Mouse (Mus musculus) lung, postnatal 4 days (tissue): ENCODE measurements at regions not wholly inside any gene's neighbourhood (a gene's known extent, or its start where the extent isn't known, plus 50 kb on each side); places are given as distances from the start of the nearest gene placed in this dataset.

Experiments
- DNase-seq, 2 experiments: peaks; one replicate each; pipeline ENCODE4 v3.0.0; 2021

GRCm38 (mm10) chr2:19714025-19714424, 56.5 kb downstream of the Otud1 start:
- no peak for DNase-seq

- DNase-seq, result peak; percentile 52 to 76
Measured at GRCm38 (mm10) chr2:19715564-19716238, 58.1 kb downstream of the Otud1 start.

- DNase-seq, result no peak
Measured at GRCm38 (mm10) chr2:19716388-19716787, 58.8 kb downstream of the Otud1 start.

- no peak for DNase-seq
Measured at GRCm38 (mm10) chr2:19726085-19726484, 68.5 kb downstream of the Otud1 start.

GRCm38 (mm10) chr2:19726904-19727303, 69.4 kb downstream of the Otud1 start:
- DNase-seq, result peak; percentile 57 to 68

- no peak for DNase-seq
Measured at GRCm38 (mm10) chr2:19732922-19733859, 75.6 kb downstream of the Otud1 start.

- no peak for DNase-seq
Measured at GRCm38 (mm10) chr2:19734164-19734870, 76.8 kb downstream of the Otud1 start.

GRCm38 (mm10) chr2:19741508-19741907, 84.0 kb downstream of the Otud1 start:
- no peak for DNase-seq

- no peak for DNase-seq
Measured at GRCm38 (mm10) chr2:19743467-19743866, 85.9 kb downstream of the Otud1 start.

GRCm38 (mm10) chr2:19744986-19745660, 87.6 kb downstream of the Otud1 start:
- no peak for DNase-seq

- no peak for DNase-seq
Measured at GRCm38 (mm10) chr2:19752753-19753152, 95.2 kb downstream of the Otud1 start.

GRCm38 (mm10) chr2:19753479-19753878, 95.9 kb downstream of the Otud1 start:
- no peak for DNase-seq

- no peak for DNase-seq
Measured at GRCm38 (mm10) chr2:19757910-19758309, 100.4 kb downstream of the Otud1 start.

GRCm38 (mm10) chr2:19759169-19759568, 101.6 kb downstream of the Otud1 start:
- DNase-seq, result no peak

- no peak for DNase-seq
Measured at GRCm38 (mm10) chr2:19759577-19759976, 102.0 kb downstream of the Otud1 start.

- no peak for DNase-seq
Measured at GRCm38 (mm10) chr2:19762996-19763395, 105.4 kb downstream of the Otud1 start.

GRCm38 (mm10) chr2:19784913-19785312, 124.7 kb upstream of the Etl4 start:
- DNase-seq, result no peak

- no peak for DNase-seq
Measured at GRCm38 (mm10) chr2:19785663-19786260, 123.8 kb upstream of the Etl4 start.

GRCm38 (mm10) chr2:19792177-19792576, 117.4 kb upstream of the Etl4 start:
- no peak for DNase-seq

- no peak for DNase-seq
Measured at GRCm38 (mm10) chr2:19796790-19797189, 112.8 kb upstream of the Etl4 start.
